Mouse (Mus musculus): ENCODE data around the gene Myh2. TPM values are rescaled to one million over a fixed set of nuclear protein-coding genes. Genes with fewer than 3 reads are reported as not detected.

The Myh2 gene
- polyA plus RNA-seq (2012; rRNA removed), result not detected in 2 replicates

DNA sequence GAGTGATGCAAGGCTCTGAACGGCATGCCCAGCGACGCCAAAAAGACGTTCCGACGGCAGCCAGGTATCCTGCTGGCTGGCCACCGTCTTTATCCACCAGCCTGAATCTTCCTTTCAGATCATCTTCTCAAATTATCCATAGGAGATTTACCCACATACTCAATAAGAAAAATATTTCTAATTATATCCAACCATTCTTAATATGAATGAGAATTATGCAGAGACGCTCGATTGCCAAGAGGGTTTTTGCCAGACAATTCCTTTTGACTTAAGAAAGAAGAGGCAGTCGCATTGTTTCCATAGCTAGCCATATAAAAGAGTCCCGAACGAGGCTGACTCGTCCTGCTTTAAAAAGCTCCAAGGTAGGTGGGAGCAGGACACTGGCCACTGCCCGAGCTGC is at the start of gene Myh2:
TSS of gene Myh2 (plus strand) at position 301 of the 400 bp plus-strand sequence.

DNA sequence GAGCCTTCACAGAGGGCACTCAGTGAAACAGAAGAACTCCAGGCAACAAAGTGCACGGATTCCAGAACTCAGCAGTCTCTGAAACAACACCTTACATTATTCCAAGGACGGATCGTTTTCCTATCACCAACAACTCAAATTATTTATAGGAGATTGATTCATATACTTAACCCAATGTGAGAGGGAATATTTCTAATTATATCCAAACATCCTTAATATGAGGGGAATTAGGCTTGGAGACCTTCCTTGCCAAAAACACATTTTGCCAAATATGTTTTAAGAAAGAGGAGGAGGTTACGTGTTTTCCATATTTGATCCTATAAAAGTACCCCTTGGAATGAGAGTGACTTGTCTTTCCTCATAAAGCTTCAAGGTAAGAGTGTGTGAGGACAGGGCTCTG is 28.9 kb downstream of the Myh2 start, which contains the start of gene Myh1:
TSS of gene Myh1 (plus strand) at position 301 of the 400 bp plus-strand sequence.

DNA sequence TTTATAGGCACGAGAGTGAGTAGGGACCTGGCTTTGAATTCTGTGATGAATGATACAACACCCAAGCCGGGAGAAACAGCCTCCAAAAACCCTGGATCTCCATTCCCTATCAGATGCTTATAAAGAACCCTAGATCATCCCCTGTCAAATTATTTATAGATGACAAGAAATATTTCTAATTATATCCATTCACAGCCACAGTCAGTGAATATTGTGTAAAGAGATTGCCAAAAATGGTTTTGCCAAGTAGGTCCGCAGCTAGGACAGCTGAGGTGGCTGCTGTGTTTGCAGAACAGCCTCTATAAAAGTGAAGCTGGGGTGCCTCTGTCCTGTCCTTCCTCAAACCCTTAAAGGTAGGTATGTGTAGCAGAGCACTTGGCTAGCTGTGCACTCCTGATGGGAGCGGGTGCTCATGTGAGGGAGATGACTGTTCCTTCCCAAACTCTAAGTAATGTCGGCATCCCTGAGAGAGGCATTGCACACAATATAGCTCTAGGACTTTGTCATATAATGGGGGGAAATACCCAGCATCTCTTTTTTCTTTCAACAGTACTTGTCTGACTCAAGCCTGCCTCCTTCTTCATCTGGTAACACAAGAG is 66.8 kb downstream of the Myh2 start, which contains the start of gene Myh4:
TSS of gene Myh4 (plus strand) at position 549 of the 599 bp plus-strand sequence.

Other genes starting within 250 kb of the Myh2 start
- gene Tmem238l, start 214.4 kb upstream of the Myh2 start, polyA plus RNA-seq (2012; rRNA removed), result not detected in 2 replicates
- 5.6 and 5.7 TPM in 2 replicates for gene Tmem220, start 145.9 kb upstream of the Myh2 start, polyA plus RNA-seq (2012; rRNA removed)
- gene Adprm, start 118.4 kb upstream of the Myh2 start, polyA plus RNA-seq (2012; rRNA removed), result 9.9 and 11.1 TPM in 2 replicates
- gene Sco1, start 118.4 kb upstream of the Myh2 start, polyA plus RNA-seq (2012; rRNA removed), result 3.1 and 3.4 TPM in 2 replicates
- gene Myh3, start 92.7 kb upstream of the Myh2 start, polyA plus RNA-seq (2012; rRNA removed), result 0.03 and 0.07 TPM in 2 replicates
- under 0.01 and 0.01 TPM in 2 replicates for gene Myh1, start 29.0 kb downstream of the Myh2 start, polyA plus RNA-seq (2012; rRNA removed)
- gene Myh4, start 67.0 kb downstream of the Myh2 start, polyA plus RNA-seq (2012; rRNA removed), result not detected in 2 replicates
- 0.06 and 0.43 TPM in 2 replicates for gene Myh8, start 106.1 kb downstream of the Myh2 start, polyA plus RNA-seq (2012; rRNA removed)
- not detected in 2 replicates for gene Myh13, start 150.6 kb downstream of the Myh2 start, polyA plus RNA-seq (2012; rRNA removed)